Mouse (Mus musculus): ENCODE data around the gene Grm5. TPM values are rescaled to one million over a fixed set of nuclear protein-coding genes. Genes with fewer than 3 reads are reported as not detected.

Grm5 gene
- polyA plus RNA-seq, 2 experiments = under 0.01 TPM; not detected in 1

GRCm38 (mm10) chr7:87824898-87825297 is 240.9 kb downstream of the Grm5 start:
- TF ChIP-seq CTCF (IDR thresholded peaks at IDR 0.05; ENCODE audit: low read depth) (no peak), EP300 (IDR thresholded peaks at IDR 0.05; ENCODE audit: low read depth) (no peak)
- Histone ChIP-seq H3K9me3 (ENCODE audit: control insufficient read depth, low read length) (no peaks in the 10 kb centered on the region), H3K4me1 (replicated peaks; ENCODE audit: control insufficient read depth in 2 of 2, insufficient read depth in 2 of 2, low read length in 1 of 2) (no peaks in the 10 kb centered on the region), H3K4me2 (ENCODE audit: low read depth) (no peak overlapping the region), H3K36me3 (replicated peaks; ENCODE audit: control insufficient read depth, insufficient read depth, low read depth) (no peaks in the 10 kb centered on the region), H3K27me3 (ENCODE audit: control insufficient read depth, insufficient read depth, low read length) (no peaks in the 10 kb centered on the region), H3K4me3 (ENCODE audit: insufficient read depth in 1 of 2, low read depth in 2 of 2, low read length in 2 of 2) (no peak overlapping the region), H3K27ac (no peak overlapping the region), H3K9ac (replicated peaks) (no peak overlapping the region)
- ATAC-seq (ENCODE audit: insufficient read depth) (no peak), DNase-seq (ENCODE audit: low read depth in 3 of 3, low spot score in 3 of 3) (no peak)
- WGBS (ENCODE audit: insufficient replicate concordance) = 11% methylated on average over 1 of the region's 1 CpGs

- no peak overlapping the region for H3K9ac ChIP-seq (replicated peaks)
- H3K4me1 ChIP-seq (replicated peaks; ENCODE audit: control insufficient read depth in 2 of 2, insufficient read depth in 2 of 2, low read length in 1 of 2) = no peaks in the 10 kb centered on the region
These were observed 250.7 kb downstream of the Grm5 start for GRCm38 (mm10) chr7:87834669-87835068.

GRCm38 (mm10) chr7:87838579-87838978 is 254.6 kb downstream of the Grm5 start:
- ATAC-seq (ENCODE audit: insufficient read depth) (no peak), DNase-seq (ENCODE audit: low read depth in 3 of 3, low spot score in 3 of 3) (no peak)
- no peaks in the 10 kb centered on the region for H3K36me3 ChIP-seq (replicated peaks; ENCODE audit: control insufficient read depth, insufficient read depth, low read depth)
- no peak overlapping the region for H3K4me2 ChIP-seq (ENCODE audit: low read depth)
- H3K4me3 ChIP-seq (ENCODE audit: insufficient read depth in 1 of 2, low read depth in 2 of 2, low read length in 2 of 2) = no peak overlapping the region
- TF ChIP-seq CTCF (IDR thresholded peaks at IDR 0.05; ENCODE audit: low read depth) (no peak), EP300 (IDR thresholded peaks at IDR 0.05; ENCODE audit: low read depth) (no peak)
- H3K9me3 ChIP-seq (ENCODE audit: control insufficient read depth, low read length) = no peaks in the 10 kb centered on the region
- H3K9ac ChIP-seq (replicated peaks) = no peak overlapping the region
- no peaks in the 10 kb centered on the region for H3K27me3 ChIP-seq (ENCODE audit: control insufficient read depth, insufficient read depth, low read length)
- no peak overlapping the region for H3K27ac ChIP-seq
- H3K4me1 ChIP-seq (replicated peaks; ENCODE audit: control insufficient read depth in 2 of 2, insufficient read depth in 2 of 2, low read length in 1 of 2) = no peaks in the 10 kb centered on the region
- 37% methylated on average over 1 of the region's 1 CpGs for WGBS (ENCODE audit: insufficient replicate concordance)

More at GRCm38 (mm10) chr7:87834669-87835068, 250.7 kb downstream of the Grm5 start:
- no peaks in the 10 kb centered on the region for H3K36me3 ChIP-seq (replicated peaks; ENCODE audit: control insufficient read depth, insufficient read depth, low read depth)
- H3K9me3 ChIP-seq (ENCODE audit: control insufficient read depth, low read length) = no peaks in the 10 kb centered on the region
- no peak overlapping the region for H3K4me3 ChIP-seq (ENCODE audit: insufficient read depth in 1 of 2, low read depth in 2 of 2, low read length in 2 of 2)
- ATAC-seq (ENCODE audit: insufficient read depth) (no peak), DNase-seq (ENCODE audit: low read depth in 3 of 3, low spot score in 3 of 3) (no peak)
- no peaks in the 10 kb centered on the region for H3K27me3 ChIP-seq (ENCODE audit: control insufficient read depth, insufficient read depth, low read length)
- H3K27ac ChIP-seq = no peak overlapping the region
- 65% methylated on average over 4 of the region's 4 CpGs for whole genome bisulfite sequencing (ENCODE audit: insufficient replicate concordance)
- TF ChIP-seq EP300 (IDR thresholded peaks at IDR 0.05; ENCODE audit: low read depth) (no peak), CTCF (IDR thresholded peaks at IDR 0.05; ENCODE audit: low read depth) (no peak)
- H3K4me2 ChIP-seq (ENCODE audit: low read depth) = no peak overlapping the region

GRCm38 (mm10) chr7:87843496-87843895 is 259.5 kb downstream of the Grm5 start:
- H3K4me3 ChIP-seq (ENCODE audit: insufficient read depth in 1 of 2, low read depth in 2 of 2, low read length in 2 of 2) = no peak overlapping the region
- H3K9me3 ChIP-seq (ENCODE audit: control insufficient read depth, low read length) = no peaks in the 10 kb centered on the region
- H3K4me1 ChIP-seq (replicated peaks; ENCODE audit: control insufficient read depth in 2 of 2, insufficient read depth in 2 of 2, low read length in 1 of 2) = no peaks in the 10 kb centered on the region
- no peaks in the 10 kb centered on the region for H3K27me3 ChIP-seq (ENCODE audit: control insufficient read depth, insufficient read depth, low read length)
- no peaks in the 10 kb centered on the region for H3K36me3 ChIP-seq (replicated peaks; ENCODE audit: control insufficient read depth, insufficient read depth, low read depth)
- no peak overlapping the region for H3K9ac ChIP-seq (replicated peaks)
- DNase-seq (ENCODE audit: low read depth in 3 of 3, low spot score in 3 of 3) = no peak
- H3K27ac ChIP-seq = no peak overlapping the region
- ATAC-seq (ENCODE audit: insufficient read depth) = no peak
- TF ChIP-seq EP300 (IDR thresholded peaks at IDR 0.05; ENCODE audit: low read depth) (no peak), CTCF (IDR thresholded peaks at IDR 0.05; ENCODE audit: low read depth) (no peak)
- no peak overlapping the region for H3K4me2 ChIP-seq (ENCODE audit: low read depth)

GRCm38 (mm10) chr7:87846082-87846481 is 262.1 kb downstream of the Grm5 start:
- Histone ChIP-seq H3K9ac (replicated peaks) (no peak overlapping the region), H3K4me1 (replicated peaks; ENCODE audit: control insufficient read depth in 2 of 2, insufficient read depth in 2 of 2, low read length in 1 of 2) (no peaks in the 10 kb centered on the region), H3K27me3 (ENCODE audit: control insufficient read depth, insufficient read depth, low read length) (no peaks in the 10 kb centered on the region), H3K27ac (no peak overlapping the region), H3K9me3 (ENCODE audit: control insufficient read depth, low read length) (no peaks in the 10 kb centered on the region), H3K4me2 (ENCODE audit: low read depth) (no peak overlapping the region), H3K4me3 (ENCODE audit: insufficient read depth in 1 of 2, low read depth in 2 of 2, low read length in 2 of 2) (no peak overlapping the region), H3K36me3 (replicated peaks; ENCODE audit: control insufficient read depth, insufficient read depth, low read depth) (no peaks in the 10 kb centered on the region)
- ATAC-seq (ENCODE audit: insufficient read depth) (no peak), DNase-seq (ENCODE audit: low read depth in 3 of 3, low spot score in 3 of 3) (no peak)
- TF ChIP-seq EP300 (IDR thresholded peaks at IDR 0.05; ENCODE audit: low read depth) = no peak
- no peak for TF ChIP-seq CTCF (IDR thresholded peaks at IDR 0.05; ENCODE audit: low read depth)
